Mouse (Mus musculus): Measurements from ENCODE around the gene Srgn. TPM values are rescaled to one million over a fixed set of nuclear protein-coding genes. Genes with fewer than 3 reads are reported as not detected.
A peak's percentile ranks its signal among the peaks of the same experiment; 100 is the strongest.

The Srgn gene
- 0.87 TPM in 1 of 2 replicates, not detected in the other for polyA plus RNA-seq (2011; ENCODE audit: insufficient read depth, insufficient read length, low read depth, missing spikeins)

- H3K27ac ChIP-seq (ENCODE audit: insufficient read depth, low read length) = no peak within 1 kb of the TSS
- H3K9me3 ChIP-seq (replicated peaks; ENCODE audit: control insufficient read depth, insufficient read depth, low read length, poor library complexity, severe bottlenecking) = no peaks in the 10 kb centered on the region
- no peaks in the 10 kb centered on the region for H3K36me3 ChIP-seq (ENCODE audit: control insufficient read depth, insufficient read depth, low read length, poor library complexity, severe bottlenecking)
- no peak for TF ChIP-seq POLR2A (IDR thresholded peaks at IDR 0.05; ENCODE audit: insufficient read depth, low read length)
- TF ChIP-seq EP300 (IDR thresholded peaks at IDR 0.05; ENCODE audit: insufficient read depth, low read depth, low read length) = no peak
- TF ChIP-seq CTCF (IDR thresholded peaks at IDR 0.05; ENCODE audit: low read depth, low read length) = no peak
- H3K27me3 ChIP-seq (ENCODE audit: control insufficient read depth, insufficient read depth, low read length, poor library complexity, severe bottlenecking) = no peaks in the 10 kb centered on the region
- H3K4me3 ChIP-seq (ENCODE audit: low read depth, low read length) = no peak within 1 kb of the TSS
- H3K4me1 ChIP-seq (ENCODE audit: control insufficient read depth, insufficient read depth, low read length) = no peaks in the 10 kb centered on the region
- H3K9ac ChIP-seq (ENCODE audit: low read depth, poor library complexity, severe bottlenecking) = no peak within 1 kb of the TSS
Measured at GRCm38 (mm10) chr10:62527351-62527750, at the start of gene Srgn. Srgn (minus strand) TSS chr10:62527451.

DNA sequence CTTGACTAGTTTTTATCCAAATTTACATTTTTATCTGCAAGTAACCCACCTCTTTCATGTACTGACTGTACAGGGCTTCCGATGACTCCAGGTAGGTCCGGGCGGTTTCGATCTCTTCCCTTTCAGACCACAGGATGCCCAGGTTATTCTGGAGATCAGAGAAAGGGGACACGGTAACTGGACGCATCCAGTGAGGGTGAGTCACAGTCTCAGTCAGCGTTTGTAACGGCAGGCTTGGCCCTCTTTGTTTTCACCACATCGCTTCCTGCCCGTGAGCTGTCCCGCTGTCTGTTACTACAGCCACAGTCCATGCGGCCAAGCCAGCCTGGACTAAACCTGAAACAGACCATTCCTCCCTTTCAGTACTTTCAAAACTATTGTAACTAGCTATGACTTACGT is 47.8 kb upstream of the Srgn start:
- TF ChIP-seq POLR2A (IDR thresholded peaks at IDR 0.05; ENCODE audit: insufficient read depth, low read length) = no peak
- H3K9ac ChIP-seq (ENCODE audit: low read depth, poor library complexity, severe bottlenecking) = no peak overlapping the region
- no peak overlapping the region for H3K27ac ChIP-seq (ENCODE audit: insufficient read depth, low read length)
- H3K9me3 ChIP-seq (replicated peaks; ENCODE audit: control insufficient read depth, insufficient read depth, low read length, poor library complexity, severe bottlenecking) = no peaks in the 10 kb centered on the region
- H3K4me3 ChIP-seq (ENCODE audit: low read depth, low read length) = no peak overlapping the region
- H3K36me3 ChIP-seq (ENCODE audit: control insufficient read depth, insufficient read depth, low read length, poor library complexity, severe bottlenecking) = peaks cover 4% of the 10 kb centered on the region
- H3K4me1 ChIP-seq (ENCODE audit: control insufficient read depth, insufficient read depth, low read length) = no peaks in the 10 kb centered on the region
- no peaks in the 10 kb centered on the region for H3K27me3 ChIP-seq (ENCODE audit: control insufficient read depth, insufficient read depth, low read length, poor library complexity, severe bottlenecking)

DNA sequence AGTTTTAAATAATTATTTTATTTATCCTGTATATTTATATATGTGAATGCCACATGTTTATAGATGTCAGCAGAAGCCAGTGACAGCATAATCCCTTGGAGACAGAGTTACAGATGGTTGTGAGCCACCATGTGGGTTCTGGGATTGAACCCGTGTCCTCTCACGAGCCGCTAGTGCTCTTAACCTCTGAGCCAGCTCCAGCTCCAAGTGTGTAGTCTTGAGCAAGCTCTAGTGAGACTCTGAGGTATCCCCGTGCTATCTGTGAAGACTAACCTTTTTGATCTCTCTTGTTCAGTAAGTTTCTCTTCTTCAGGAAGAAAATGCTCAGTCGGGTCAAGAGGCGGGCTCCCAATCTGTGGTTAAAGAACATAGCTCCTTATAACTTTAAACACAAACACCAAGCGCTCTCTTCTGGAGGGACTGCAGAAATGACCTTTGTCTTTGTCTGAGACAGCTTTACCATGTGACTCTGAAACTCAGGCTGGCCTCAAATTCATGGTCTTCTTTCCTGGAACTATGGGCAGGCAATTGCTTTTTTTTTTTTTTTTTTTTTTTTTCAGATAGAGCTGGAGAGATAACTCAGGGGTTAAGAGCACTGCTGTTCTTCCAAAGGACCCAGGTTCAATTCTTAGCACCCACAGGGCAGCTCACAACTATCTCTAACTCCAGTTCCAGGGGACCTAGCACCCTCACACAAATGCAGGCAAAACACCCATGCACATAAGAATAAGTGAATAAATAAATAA is 43.0 kb upstream of the Srgn start:
- Histone ChIP-seq H3K36me3 (ENCODE audit: control insufficient read depth, insufficient read depth, low read length, poor library complexity, severe bottlenecking) (peaks cover 9% of the 10 kb centered on the region), H3K9ac (ENCODE audit: low read depth, poor library complexity, severe bottlenecking) (no peak overlapping the region), H3K27ac (ENCODE audit: insufficient read depth, low read length) (no peak overlapping the region), H3K9me3 (replicated peaks; ENCODE audit: control insufficient read depth, insufficient read depth, low read length, poor library complexity, severe bottlenecking) (no peaks in the 10 kb centered on the region), H3K4me1 (ENCODE audit: control insufficient read depth, insufficient read depth, low read length) (no peaks in the 10 kb centered on the region), H3K27me3 (ENCODE audit: control insufficient read depth, insufficient read depth, low read length, poor library complexity, severe bottlenecking) (no peaks in the 10 kb centered on the region), H3K4me3 (ENCODE audit: low read depth, low read length) (no peak overlapping the region)
- no peak for TF ChIP-seq POLR2A (IDR thresholded peaks at IDR 0.05; ENCODE audit: insufficient read depth, low read length)
- TF ChIP-seq EP300 (IDR thresholded peaks at IDR 0.05; ENCODE audit: insufficient read depth, low read depth, low read length) = no peak
- TF ChIP-seq CTCF (IDR thresholded peaks at IDR 0.05; ENCODE audit: low read depth, low read length) = no peak

DNA sequence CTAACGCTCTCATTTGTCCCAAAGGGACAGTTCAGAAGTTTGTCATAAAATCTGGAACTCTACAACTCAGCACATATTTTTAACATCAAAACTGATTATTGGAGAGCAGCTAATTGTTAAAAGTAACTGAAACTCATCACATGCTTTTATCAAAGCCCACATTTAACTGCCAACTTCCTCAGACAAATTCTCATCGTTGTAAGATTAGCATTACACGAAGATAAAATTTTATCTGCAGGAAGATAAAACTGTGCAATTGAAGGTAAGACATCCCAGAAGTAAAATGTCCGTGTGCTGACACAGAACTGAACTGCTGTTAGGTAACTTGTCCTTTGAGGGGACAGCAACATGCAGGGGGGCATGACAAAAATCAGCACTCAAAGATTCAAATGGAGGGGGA is 41.6 kb upstream of the Srgn start:
- TF ChIP-seq POLR2A (IDR thresholded peaks at IDR 0.05; ENCODE audit: insufficient read depth, low read length) (no peak), CTCF (IDR thresholded peaks at IDR 0.05; ENCODE audit: low read depth, low read length) (no peak), EP300 (IDR thresholded peaks at IDR 0.05; ENCODE audit: insufficient read depth, low read depth, low read length) (no peak)

DNA sequence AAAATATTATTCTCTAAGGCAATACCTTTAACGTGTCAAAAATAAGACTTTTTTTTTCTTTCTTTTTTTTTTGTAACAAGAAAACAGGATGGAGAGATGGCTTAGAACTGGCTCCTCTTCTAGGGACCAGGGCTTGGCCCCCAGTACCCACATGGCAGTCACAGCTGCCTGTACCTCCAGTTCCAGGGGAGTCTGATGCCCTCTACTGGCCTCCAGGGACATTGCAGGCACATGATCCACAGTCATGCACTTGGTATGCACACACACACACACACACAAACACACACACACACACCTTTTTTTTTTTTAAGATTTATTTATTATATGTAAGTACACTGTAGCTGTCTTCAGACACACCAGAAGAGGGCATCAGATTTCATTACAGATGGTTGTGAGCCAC is 30.5 kb upstream of the Srgn start:
- H3K4me3 ChIP-seq (ENCODE audit: low read depth, low read length) = no peak overlapping the region
- no peaks in the 10 kb centered on the region for H3K9me3 ChIP-seq (replicated peaks; ENCODE audit: control insufficient read depth, insufficient read depth, low read length, poor library complexity, severe bottlenecking)
- H3K9ac ChIP-seq (ENCODE audit: low read depth, poor library complexity, severe bottlenecking) = no peak overlapping the region
- H3K36me3 ChIP-seq (ENCODE audit: control insufficient read depth, insufficient read depth, low read length, poor library complexity, severe bottlenecking) = peaks cover 3% of the 10 kb centered on the region; the same call in 1 of the 2 replicates
- no peak overlapping the region for H3K27ac ChIP-seq (ENCODE audit: insufficient read depth, low read length)
- TF ChIP-seq POLR2A (IDR thresholded peaks at IDR 0.05; ENCODE audit: insufficient read depth, low read length) = no peak
- no peak for TF ChIP-seq EP300 (IDR thresholded peaks at IDR 0.05; ENCODE audit: insufficient read depth, low read depth, low read length)
- TF ChIP-seq CTCF (IDR thresholded peaks at IDR 0.05; ENCODE audit: low read depth, low read length) = peak; percentile 87
- no peaks in the 10 kb centered on the region for H3K27me3 ChIP-seq (ENCODE audit: control insufficient read depth, insufficient read depth, low read length, poor library complexity, severe bottlenecking)
- no peaks in the 10 kb centered on the region for H3K4me1 ChIP-seq (ENCODE audit: control insufficient read depth, insufficient read depth, low read length)

More for the DNA sequence above, 41.6 kb upstream of the Srgn start:
- H3K9me3 ChIP-seq (replicated peaks; ENCODE audit: control insufficient read depth, insufficient read depth, low read length, poor library complexity, severe bottlenecking) = no peaks in the 10 kb centered on the region
- H3K4me1 ChIP-seq (ENCODE audit: control insufficient read depth, insufficient read depth, low read length) = no peaks in the 10 kb centered on the region
- H3K36me3 ChIP-seq (ENCODE audit: control insufficient read depth, insufficient read depth, low read length, poor library complexity, severe bottlenecking) = peaks cover 9% of the 10 kb centered on the region
- H3K27me3 ChIP-seq (ENCODE audit: control insufficient read depth, insufficient read depth, low read length, poor library complexity, severe bottlenecking) = no peaks in the 10 kb centered on the region
- H3K27ac ChIP-seq (ENCODE audit: insufficient read depth, low read length) = no peak overlapping the region
- H3K4me3 ChIP-seq (ENCODE audit: low read depth, low read length) = no peak overlapping the region
- H3K9ac ChIP-seq (ENCODE audit: low read depth, poor library complexity, severe bottlenecking) = no peak overlapping the region

DNA sequence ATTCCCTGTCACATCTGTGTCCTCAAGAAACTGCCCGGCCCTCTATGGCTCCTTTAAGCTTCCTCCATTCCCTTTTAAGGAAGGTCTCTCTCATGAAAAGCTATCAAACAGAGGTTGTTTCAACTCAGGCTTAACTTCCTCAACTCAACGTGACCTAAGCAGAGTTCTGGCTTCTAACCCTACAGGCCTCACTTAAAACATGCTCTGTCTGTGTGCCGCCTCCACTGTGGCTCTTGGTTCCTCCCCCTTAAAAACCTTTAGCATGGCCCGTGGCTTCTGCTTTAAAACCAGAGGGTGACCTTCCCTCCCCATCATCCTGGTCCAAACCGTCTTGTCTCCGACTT is 29.3 kb upstream of the Srgn start:
- Histone ChIP-seq H3K4me1 (ENCODE audit: control insufficient read depth, insufficient read depth, low read length) (no peaks in the 10 kb centered on the region), H3K9ac (ENCODE audit: low read depth, poor library complexity, severe bottlenecking) (no peak overlapping the region), H3K9me3 (replicated peaks; ENCODE audit: control insufficient read depth, insufficient read depth, low read length, poor library complexity, severe bottlenecking) (no peaks in the 10 kb centered on the region), H3K27me3 (ENCODE audit: control insufficient read depth, insufficient read depth, low read length, poor library complexity, severe bottlenecking) (no peaks in the 10 kb centered on the region), H3K4me3 (ENCODE audit: low read depth, low read length) (no peak overlapping the region), H3K27ac (ENCODE audit: insufficient read depth, low read length) (no peak overlapping the region), H3K36me3 (ENCODE audit: control insufficient read depth, insufficient read depth, low read length, poor library complexity, severe bottlenecking) (no peaks in the 10 kb centered on the region)
- TF ChIP-seq EP300 (IDR thresholded peaks at IDR 0.05; ENCODE audit: insufficient read depth, low read depth, low read length) (no peak), POLR2A (IDR thresholded peaks at IDR 0.05; ENCODE audit: insufficient read depth, low read length) (no peak), CTCF (IDR thresholded peaks at IDR 0.05; ENCODE audit: low read depth, low read length) (no peak)
